Mouse (Mus musculus) kidney, postnatal 0 days (tissue): Measurements from ENCODE around the gene Rdx. TPM values are rescaled to one million over a fixed set of nuclear protein-coding genes. Genes with fewer than 3 reads are reported as not detected.

Source experiments
- ATAC-seq: fragments of 200-750 bp; cut with Nextera tagmentation; replicated peaks from 2 replicates; pipeline ENCODE4 v1.8.0; 2017; ENCODE audit warnings: low read depth, moderate number of reproducible peaks, moderate TSS enrichment, moderate library complexity; ENCODE audit not compliant: low FRiP score
- DNase-seq: peaks from one replicate; pipeline ENCODE4 v3.0.0-alpha.2; 2016; ENCODE audit warnings: low spot score
- H3K27ac ChIP-seq: fragments of 300-500 bp; sonication (generic); 2 replicates; pipeline ENCODE4 v1.5.1; 2014; ENCODE audit warnings: mild to moderate bottlenecking
- H3K27me3 ChIP-seq: fragments of 300-500 bp; sonication (generic); 2 replicates; pipeline ENCODE4 v1.6.1; 2014; ENCODE audit warnings: low read length, mixed read lengths; ENCODE audit not compliant: insufficient read depth
- H3K36me3 ChIP-seq: fragments of 300-500 bp; sonication (generic); 2 replicates; pipeline ENCODE4 v1.6.1; 2014; ENCODE audit warnings: low read length, mixed read lengths; ENCODE audit not compliant: insufficient read depth
- H3K4me1 ChIP-seq: fragments of 300-500 bp; sonication (generic); replicated peaks from 2 replicates; pipeline ENCODE4 v1.6.1; 2014; ENCODE audit warnings: antibody characterized with exemption, low read length, mixed read lengths; ENCODE audit not compliant: insufficient read depth
- H3K4me2 ChIP-seq: fragments of 300-500 bp; sonication (generic); 2 replicates; pipeline ENCODE4 v1.6.1; 2014; ENCODE audit warnings: mild to moderate bottlenecking, low read length, moderate library complexity, mixed read lengths
- H3K4me3 ChIP-seq: fragments of 300-500 bp; sonication (generic); replicated peaks from 2 replicates; pipeline ENCODE4 v1.5.1; 2014; ENCODE audit warnings: low read depth, low read length
- H3K9ac ChIP-seq: fragments of 300-500 bp; sonication (generic); 2 replicates; pipeline ENCODE4 v1.6.1; 2014; ENCODE audit warnings: low read depth, low read length
- H3K9me3 ChIP-seq: fragments of 300-500 bp; sonication (generic); replicated peaks from 2 replicates; pipeline ENCODE4 v1.6.1; 2016; ENCODE audit warnings: low read length, inconsistent platforms, mixed read lengths
- CTCF ChIP-seq: IDR thresholded peaks from 2 replicates; pipeline ENCODE4 v1.5.1; 2016; ENCODE audit warnings: antibody characterized with exemption, low read depth, mild to moderate bottlenecking, moderate library complexity
- WGBS: fragments of 180-500 bp; shearing (Covaris S2); extraction: QIAGEN DNeasy Blood & Tissue Kit; methylation state at CpG from one replicate; pipeline ENCODE4 v1.1.7; 2014; 5-methylcytosine and 5-hydroxymethylcytosine counted together
- polyA plus RNA-seq: library from polyadenylated mRNA; unstranded; fragments of >200 nt; fragmentation: Nextera tagmentation; extraction: Ambion mirVana; gene quantifications from 2 replicates; pipeline ENCODE4 v1.2.1, GENCODE M21; 2015

Rdx gene
- polyA plus RNA-seq, 1 experiment from 2014 or later: 137 TPM

DNA sequence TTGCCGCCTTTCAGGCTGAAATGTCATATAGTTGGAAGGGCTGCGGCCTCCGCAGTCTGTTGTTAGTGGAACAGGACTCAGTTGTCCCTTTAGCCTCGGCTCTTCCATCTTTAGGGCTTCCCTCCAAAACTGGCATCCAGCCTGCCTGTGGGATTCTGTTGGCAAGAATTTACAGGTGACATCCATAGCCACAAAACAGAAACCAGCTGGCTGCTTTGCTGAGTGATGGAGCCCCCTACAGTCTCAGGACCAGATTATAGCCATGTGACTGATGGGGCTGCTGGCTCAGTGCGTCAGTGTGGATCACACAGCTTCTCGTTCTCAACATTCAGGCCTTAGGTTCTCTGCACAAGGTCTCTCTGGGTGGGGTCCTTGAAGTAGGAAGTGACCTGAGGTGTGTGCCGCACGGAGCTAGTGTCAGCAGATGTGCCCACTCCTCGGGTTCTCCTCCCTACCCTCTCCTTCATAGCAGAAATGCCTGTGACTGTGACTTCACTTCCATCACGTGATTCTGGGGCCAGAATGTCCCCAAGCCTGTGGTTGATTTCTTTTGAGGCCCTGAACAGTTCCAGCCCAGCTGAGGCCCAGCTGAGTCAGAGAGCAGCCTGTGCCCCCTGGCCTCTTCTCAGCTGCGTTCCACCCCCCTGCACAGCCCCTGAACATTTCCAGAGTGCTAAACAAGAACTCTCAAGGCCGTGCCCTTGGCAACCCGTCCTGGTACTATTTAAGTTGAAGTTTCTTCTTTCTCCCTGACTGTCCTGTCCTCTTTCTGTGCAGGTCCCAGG lies 55.3 kb downstream of the Rdx start:
- no peaks in the 10 kb centered on the region for H3K27me3 ChIP-seq
- no peak overlapping the region for H3K9ac ChIP-seq
- no peak overlapping the region for H3K27ac ChIP-seq
- H3K4me1 ChIP-seq: no peaks in the 10 kb centered on the region
- H3K4me3 ChIP-seq: no peak overlapping the region
- H3K4me2 ChIP-seq: no peak overlapping the region
- ATAC-seq (peak; percentile 29; the same call in 1 of the 2 replicates), DNase-seq (peak; percentile 16)
- 64% methylated on average over 13 of the region's 13 CpGs for WGBS
- no peak for TF ChIP-seq CTCF
- H3K9me3 ChIP-seq: no peaks in the 10 kb centered on the region
- H3K36me3 ChIP-seq: no peaks in the 10 kb centered on the region

- Histone ChIP-seq H3K27ac (no peak overlapping the region), H3K9me3 (no peaks in the 10 kb centered on the region), H3K4me3 (no peak overlapping the region), H3K36me3 (no peaks in the 10 kb centered on the region), H3K4me1 (no peaks in the 10 kb centered on the region), H3K9ac (no peak overlapping the region), H3K27me3 (no peaks in the 10 kb centered on the region), H3K4me2 (no peak overlapping the region)
- no peak for TF ChIP-seq CTCF
- 58% methylated on average over 9 of the region's 9 CpGs for WGBS
- DNase-seq (no peak), ATAC-seq (no peak)
Measured at GRCm38 (mm10) chr9:52103448-52104224, 56.7 kb downstream of the Rdx start.

DNA sequence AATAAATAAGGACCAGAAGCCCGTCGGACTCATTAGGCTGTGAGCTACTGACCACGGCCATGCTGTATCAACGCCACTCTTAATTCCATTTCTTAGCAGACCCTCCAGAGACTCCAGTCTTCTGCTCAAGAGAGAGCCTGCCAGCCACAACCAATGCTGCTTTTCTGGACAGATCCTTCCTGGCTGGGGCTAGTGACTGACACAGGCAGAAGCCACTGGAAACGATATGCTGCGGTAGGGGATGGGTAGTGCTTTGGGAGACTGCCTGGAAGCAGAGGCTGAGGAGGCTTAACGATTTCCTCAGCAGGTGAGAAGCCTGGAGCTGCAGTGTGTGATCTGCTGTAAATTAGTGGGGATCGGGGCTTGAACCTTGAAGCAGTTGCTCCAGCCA lies 57.2 kb downstream of the Rdx start:
- no peaks in the 10 kb centered on the region for H3K36me3 ChIP-seq
- DNase-seq (no peak), ATAC-seq (no peak)
- H3K4me2 ChIP-seq: no peak overlapping the region
- no peaks in the 10 kb centered on the region for H3K4me1 ChIP-seq
- H3K9ac ChIP-seq: no peak overlapping the region
- no peak overlapping the region for H3K4me3 ChIP-seq
- no peaks in the 10 kb centered on the region for H3K9me3 ChIP-seq
- no peak for TF ChIP-seq CTCF
- H3K27me3 ChIP-seq: no peaks in the 10 kb centered on the region
- no peak overlapping the region for H3K27ac ChIP-seq
- WGBS: 83% methylated on average over 8 of the region's 8 CpGs

GRCm38 (mm10) chr9:52105423-52105822 lies 58.5 kb downstream of the Rdx start:
- Histone ChIP-seq H3K9ac (no peak overlapping the region), H3K4me1 (no peaks in the 10 kb centered on the region)

GRCm38 (mm10) chr9:52107161-52107560 lies 60.2 kb downstream of the Rdx start:
- Histone ChIP-seq H3K9ac (no peak overlapping the region), H3K9me3 (no peaks in the 10 kb centered on the region), H3K27ac (no peak overlapping the region), H3K4me2 (no peak overlapping the region), H3K4me3 (no peak overlapping the region), H3K27me3 (no peaks in the 10 kb centered on the region), H3K4me1 (no peaks in the 10 kb centered on the region), H3K36me3 (no peaks in the 10 kb centered on the region)
- DNase-seq (no peak), ATAC-seq (no peak)
- no peak for TF ChIP-seq CTCF
- 94% methylated on average over 3 of the region's 3 CpGs for WGBS

More at GRCm38 (mm10) chr9:52105423-52105822, 58.5 kb downstream of the Rdx start:
- no peaks in the 10 kb centered on the region for H3K36me3 ChIP-seq
- ATAC-seq: no peak
- H3K4me3 ChIP-seq: no peak overlapping the region
- 82% methylated on average over 6 of the region's 6 CpGs for WGBS
- no peak for DNase-seq
- TF ChIP-seq CTCF: no peak
- no peak overlapping the region for H3K4me2 ChIP-seq
- H3K27ac ChIP-seq: no peak overlapping the region
- no peaks in the 10 kb centered on the region for H3K27me3 ChIP-seq
- H3K9me3 ChIP-seq: no peaks in the 10 kb centered on the region

GRCm38 (mm10) chr9:52110738-52111137 lies 63.8 kb downstream of the Rdx start:
- Histone ChIP-seq H3K4me3 (no peak overlapping the region), H3K27me3 (no peaks in the 10 kb centered on the region), H3K36me3 (0 out of 2 replicates have a peak, but pooled peaks cover 8% of the 10 kb centered on the region), H3K27ac (no peak overlapping the region), H3K9ac (no peak overlapping the region), H3K9me3 (no peaks in the 10 kb centered on the region), H3K4me1 (no peaks in the 10 kb centered on the region), H3K4me2 (no peak overlapping the region)
- 70% methylated on average over 3 of the region's 3 CpGs for WGBS
- DNase-seq (no peak), ATAC-seq (no peak)
- TF ChIP-seq CTCF: no peak
